ENCODE assay signal across 18 mouse cellular contexts in genomic region chr7:128100742-128101357, GRCm38 (mm10). TPM values are rescaled to one million over a fixed set of nuclear protein-coding genes. Genes with fewer than 3 reads are reported as not detected.
"Had no signal": no experiment of that assay in that cellular context is flagged by ENCODE, and none has a peak within 500 bp of the region (broad histone marks: within the 10 kb centered on the region; RNA-seq: fewer than 3 reads in every experiment).

No protein-coding gene starts in this region.

- H3K4me1 ChIP-seq: limb, embryonic 13.5 days; liver, embryonic 15.5 days; midbrain, embryonic 10.5 days; neural tube, embryonic 12.5 days had no signal

- DNase-seq: kidney, adult 8-10 months; kidney, postnatal 25 days; left cerebral cortex, postnatal 4 days; lung, embryonic 14.5 days; lung, postnatal 10 days; lung, postnatal 4 days; midbrain, embryonic 14.5 days; retina, postnatal 1 day; right cerebral cortex, postnatal 4 days; thymus, adult 18-20 months; thymus, postnatal 14 days had no signal

- H3K27ac ChIP-seq: limb, embryonic 13.5 days; liver, embryonic 15.5 days; midbrain, embryonic 10.5 days; neural tube, embryonic 12.5 days had no signal

- H3K9ac ChIP-seq: limb, embryonic 13.5 days; liver, embryonic 15.5 days; lung, embryonic 14.5 days; neural tube, embryonic 12.5 days had no signal

- H3K4me3 ChIP-seq: limb, embryonic 13.5 days; liver, embryonic 15.5 days; midbrain, embryonic 10.5 days; neural tube, embryonic 12.5 days had no signal

- H3K27me3 ChIP-seq: limb, embryonic 13.5 days; liver, embryonic 15.5 days; neural tube, embryonic 12.5 days had no signal

- H3K36me3 ChIP-seq: limb, embryonic 13.5 days; liver, embryonic 15.5 days; midbrain, embryonic 10.5 days; neural tube, embryonic 12.5 days had no signal

RNA-seq across cellular contexts. Expression of gene Itgax, which starts 28.5 kb away (rescaled TPM):
- total RNA-seq: layer of hippocampus, postnatal 10 days had no signal
- polyA plus RNA-seq: limb, embryonic 13.5 days; midbrain, embryonic 10.5 days; neural tube, embryonic 12.5 days had no signal

RNA-seq across cellular contexts. Expression of gene Gm49368, which starts 38.4 kb away (rescaled TPM):
- total RNA-seq: layer of hippocampus, postnatal 10 days; left cerebral cortex, postnatal 4 days; liver, adult 2 months had no signal
- polyA plus RNA-seq: kidney, embryonic 16.5 days; limb, embryonic 13.5 days; lung, embryonic 14.5 days; midbrain, embryonic 10.5 days; midbrain, embryonic 14.5 days; neural tube, embryonic 12.5 days had no signal

RNA-seq across cellular contexts. Expression of gene Itgad, which starts 53.3 kb away (rescaled TPM):
- polyA plus RNA-seq: kidney, embryonic 16.5 days; limb, embryonic 13.5 days; lung, embryonic 14.5 days; midbrain, embryonic 14.5 days; neural tube, embryonic 12.5 days had no signal
